ENCODE assay signal across 15 mouse cellular contexts in the genomic region with DNA sequence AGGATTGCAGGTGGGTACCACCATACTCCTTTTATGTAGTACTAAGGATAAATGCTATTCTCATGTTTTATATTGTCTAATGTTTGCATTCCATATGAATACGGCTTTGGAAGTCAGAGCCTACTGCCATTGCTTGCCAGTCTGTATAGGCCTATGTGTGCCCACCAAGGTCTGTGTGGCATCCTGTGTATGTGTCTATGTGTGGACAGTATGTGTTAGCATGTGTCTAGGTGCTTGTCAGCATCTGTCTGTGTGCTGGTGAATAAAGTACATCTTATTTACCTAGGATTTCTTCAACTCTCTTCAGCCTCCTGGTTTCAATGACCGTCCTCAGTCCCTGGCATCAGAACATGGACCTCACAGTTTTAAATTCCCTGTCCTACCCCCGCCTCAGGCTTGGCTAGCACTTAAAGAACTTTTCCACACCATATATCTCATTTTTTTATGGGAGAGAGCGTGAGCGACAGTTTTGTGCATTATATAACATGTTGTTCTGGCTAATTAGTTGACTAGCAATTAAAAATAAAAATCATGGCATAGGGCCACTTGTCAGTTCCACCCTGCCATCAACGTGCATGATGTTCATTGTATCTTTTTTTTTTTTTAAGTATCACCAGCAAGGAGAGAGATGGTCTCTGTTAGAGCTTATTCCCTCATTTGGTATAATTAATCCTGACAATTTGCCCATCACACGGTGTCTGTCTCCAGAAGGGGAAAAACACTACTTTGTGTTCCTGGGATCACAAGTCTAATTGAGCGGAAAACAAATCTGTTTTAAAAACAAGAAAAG.
"Had no signal": no experiment of that assay in that cellular context is flagged by ENCODE, and none has a peak within 500 bp of the region (broad histone marks: within the 10 kb centered on the region; RNA-seq: fewer than 3 reads in every experiment).

No protein-coding gene starts in this region.

- H3K27ac ChIP-seq: intestine, embryonic 15.5 days; kidney, embryonic 15.5 days; limb, embryonic 13.5 days; liver, embryonic 15.5 days; midbrain, embryonic 13.5 days had no signal

- H3K4me3 ChIP-seq: intestine, embryonic 15.5 days; kidney, embryonic 15.5 days; limb, embryonic 13.5 days; liver, embryonic 15.5 days; midbrain, embryonic 13.5 days had no signal

- DNase-seq: kidney, adult 2 months; kidney, postnatal 14 days; left cerebral cortex, postnatal 4 days; lung, adult 2 months; lung, postnatal 36 days; right cerebral cortex, postnatal 4 days; spleen, adult 18-20 months; thymus, adult 18-20 months; thymus, postnatal 14 days had no signal

- H3K9me3 ChIP-seq: intestine, embryonic 15.5 days; kidney, embryonic 15.5 days; limb, embryonic 13.5 days; liver, embryonic 15.5 days had no signal

- H3K36me3 ChIP-seq: intestine, embryonic 15.5 days; kidney, embryonic 15.5 days; liver, embryonic 15.5 days; midbrain, embryonic 13.5 days had no signal

- H3K9ac ChIP-seq: intestine, embryonic 15.5 days; kidney, embryonic 15.5 days; limb, embryonic 13.5 days; liver, embryonic 15.5 days; midbrain, embryonic 13.5 days had no signal

- H3K4me2 ChIP-seq: intestine, embryonic 15.5 days; kidney, embryonic 15.5 days; limb, embryonic 13.5 days; liver, embryonic 15.5 days; midbrain, embryonic 13.5 days had no signal

- H3K27me3 ChIP-seq: intestine, embryonic 15.5 days; kidney, embryonic 15.5 days; limb, embryonic 13.5 days; liver, embryonic 15.5 days; midbrain, embryonic 13.5 days had no signal

- ATAC-seq: intestine, embryonic 15.5 days; lung, postnatal 0 days; midbrain, embryonic 13.5 days had no signal

- H3K4me1 ChIP-seq: intestine, embryonic 15.5 days; liver, embryonic 15.5 days had no signal
